Mouse (Mus musculus): ENCODE data around the gene Apoc2.

Apoc2 gene

GRCm38 (mm10) chr7:19678901-19679300 is 1.2 kb upstream of the Apoc2 start:
- no peak for DNase-seq (ENCODE audit: low spot score)

GRCm38 (mm10) chr7:19676662-19677061 is 1.1 kb downstream of the Apoc2 start:
- no peak for DNase-seq (ENCODE audit: low spot score)

GRCm38 (mm10) chr7:19675824-19676223 is 1.9 kb downstream of the Apoc2 start:
- DNase-seq (ENCODE audit: low spot score), result no peak

DNA sequence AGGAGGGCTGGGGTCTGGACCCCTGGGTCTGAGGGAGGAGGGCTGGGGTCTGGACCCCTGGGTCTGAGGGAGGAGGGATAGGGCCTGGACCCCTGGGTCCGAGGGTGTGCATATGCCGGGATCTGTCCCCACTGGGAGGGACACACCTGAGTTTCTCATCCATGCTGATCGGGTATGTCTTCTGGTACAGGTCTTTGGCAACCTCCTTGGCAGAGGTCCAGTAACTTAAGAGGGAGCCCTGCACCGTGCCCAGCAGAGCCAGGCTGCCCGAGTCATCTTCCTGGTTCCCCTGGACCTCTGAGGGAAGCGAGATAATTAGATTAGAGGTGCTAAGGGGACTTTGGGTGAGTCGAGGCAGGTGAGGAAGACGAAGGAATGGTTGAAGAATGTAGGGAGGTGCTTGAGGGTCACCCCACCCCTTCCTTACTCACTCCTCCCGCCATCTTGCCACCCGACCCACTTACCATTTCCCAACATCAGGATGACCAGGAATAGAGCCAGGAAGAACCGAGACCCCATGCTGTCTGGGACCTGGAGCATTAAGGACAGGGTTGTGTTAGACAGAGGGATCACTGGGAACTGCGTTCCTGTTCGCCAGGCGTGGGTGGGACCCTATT is 4.5 kb downstream of the Apoc2 start:
- no peak for DNase-seq (ENCODE audit: low spot score)

- DNase-seq (ENCODE audit: low spot score), result no peak
Observed at GRCm38 (mm10) chr7:19671511-19671910, 6.2 kb downstream of the Apoc2 start.

- peak; percentile 73 for DNase-seq (ENCODE audit: low spot score)
Observed at GRCm38 (mm10) chr7:19668947-19669721, 8.6 kb downstream of the Apoc2 start.

- DNase-seq (ENCODE audit: low spot score), result no peak
Observed at GRCm38 (mm10) chr7:19667434-19667833, 10.3 kb downstream of the Apoc2 start.

- DNase-seq (ENCODE audit: low spot score), result no peak
Observed at GRCm38 (mm10) chr7:19666750-19667149, 11.0 kb downstream of the Apoc2 start.

DNA sequence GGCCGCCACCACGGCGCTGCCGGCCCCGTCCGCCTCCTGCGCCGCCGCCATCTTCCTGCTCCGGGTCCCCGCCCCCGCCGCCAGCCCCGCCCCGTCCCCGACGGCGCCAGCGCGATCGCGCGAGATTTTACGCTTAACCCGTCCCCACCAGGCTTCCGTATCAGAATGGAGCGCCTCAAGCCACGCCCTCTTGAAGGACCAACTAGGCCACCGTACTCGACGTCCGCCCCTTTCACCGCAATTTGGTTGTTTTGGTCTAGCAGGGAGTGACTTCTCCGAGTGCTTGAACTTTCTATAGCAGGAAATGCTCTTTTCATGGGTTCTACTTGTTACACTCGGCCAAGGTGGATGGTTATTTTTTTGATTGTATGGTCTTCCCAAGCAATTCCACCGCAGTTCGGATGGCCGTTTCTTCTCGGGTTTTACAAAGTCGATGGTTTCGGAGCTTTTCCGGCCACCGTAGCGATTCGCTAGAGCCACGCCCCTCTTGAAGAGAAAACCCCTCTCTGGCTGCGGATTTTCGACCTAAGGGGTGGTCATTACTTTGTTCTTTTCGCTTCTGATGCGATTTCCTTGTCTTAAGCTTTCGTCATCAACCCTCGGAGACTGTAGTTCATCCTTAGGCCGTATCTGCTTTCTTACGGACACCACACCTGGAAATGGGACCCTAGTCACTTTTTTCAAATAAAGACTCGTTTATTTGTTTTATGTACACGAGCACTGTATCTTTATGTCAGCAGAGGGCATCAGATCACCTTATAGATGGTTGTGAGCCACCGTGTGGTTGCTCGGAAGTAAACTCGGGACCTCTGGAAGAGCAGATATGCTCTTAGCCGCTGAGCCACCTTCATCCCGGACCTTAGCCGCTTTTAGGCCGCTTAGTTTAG is 12.5 kb downstream of the Apoc2 start, which contains the start of gene Clptm1:
Gene Clptm1, minus strand, starts transcription at position 79 of the 887 bp plus-strand sequence.
- peak; percentile 96 for DNase-seq (ENCODE audit: low spot score)

DNA sequence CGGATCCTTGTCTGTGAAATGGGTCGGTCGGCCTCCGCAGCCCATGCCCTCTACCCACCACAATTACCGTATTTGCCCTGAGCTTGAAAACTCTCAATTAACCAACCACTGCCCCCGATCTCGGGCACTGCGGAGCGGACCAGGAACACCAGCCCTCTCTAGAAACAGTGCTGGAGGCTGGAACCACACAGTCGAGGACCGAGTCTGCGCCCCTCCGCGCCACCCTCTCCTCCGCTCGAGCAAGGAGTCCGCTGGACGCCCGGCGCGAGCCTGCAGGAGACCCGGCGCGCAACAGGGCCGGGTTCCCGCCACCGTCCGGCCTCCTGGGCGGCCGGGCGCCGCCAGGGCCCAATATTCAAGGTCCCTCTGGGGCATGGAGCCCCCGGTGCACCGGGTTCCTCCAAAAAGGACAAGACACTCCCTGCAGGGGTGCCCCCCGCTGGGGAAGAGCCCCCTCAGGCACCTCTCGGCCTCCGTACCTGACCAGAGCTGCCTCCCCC is 13.2 kb downstream of the Apoc2 start:
- DNase-seq (ENCODE audit: low spot score), result no peak

- peak; percentile 17 for DNase-seq (ENCODE audit: low spot score)
Observed at GRCm38 (mm10) chr7:19663940-19664339, 13.8 kb downstream of the Apoc2 start.

- DNase-seq (ENCODE audit: low spot score), result no peak
Observed at GRCm38 (mm10) chr7:19652614-19653013, 25.1 kb downstream of the Apoc2 start.

DNA sequence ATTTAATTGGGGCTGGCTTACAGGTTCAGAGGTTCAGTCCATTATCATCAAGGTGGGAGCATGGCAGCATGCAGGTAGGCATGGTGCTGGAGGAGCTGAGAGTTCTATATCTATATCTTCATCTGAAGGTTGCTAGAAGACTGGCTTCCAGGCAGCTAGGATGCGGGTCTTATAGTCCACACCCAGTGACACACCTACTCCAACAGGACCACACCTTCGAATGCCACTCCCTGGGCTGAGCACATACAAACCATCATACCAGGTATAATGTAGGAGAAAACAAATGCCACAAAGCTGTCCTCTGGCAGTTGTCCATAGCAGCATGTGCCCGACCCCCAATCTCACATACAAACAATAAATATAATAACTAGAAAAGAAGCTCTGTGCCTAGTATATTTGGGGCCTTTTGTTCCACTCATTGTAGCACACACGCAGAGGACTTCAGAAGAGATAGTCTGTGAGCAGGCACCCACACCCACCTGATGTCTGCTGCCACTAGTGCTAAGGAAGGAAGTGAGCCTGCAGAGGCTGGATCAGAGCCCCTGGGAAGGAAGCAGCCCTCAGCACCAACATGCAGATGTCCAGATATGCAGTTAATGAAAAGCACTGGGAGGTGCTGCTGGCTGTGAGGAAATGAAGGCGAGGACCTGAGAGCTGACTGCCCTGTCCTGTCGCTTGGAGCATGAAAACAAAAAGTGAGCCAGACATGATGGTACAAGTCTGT is 26.5 kb downstream of the Apoc2 start:
- no peak for DNase-seq (ENCODE audit: low spot score)

GRCm38 (mm10) chr7:19641223-19641622 is 36.5 kb downstream of the Apoc2 start:
- DNase-seq (ENCODE audit: low spot score), result no peak

GRCm38 (mm10) chr7:19635074-19635827 is 42.5 kb downstream of the Apoc2 start:
- DNase-seq (ENCODE audit: low spot score), result no peak

DNA sequence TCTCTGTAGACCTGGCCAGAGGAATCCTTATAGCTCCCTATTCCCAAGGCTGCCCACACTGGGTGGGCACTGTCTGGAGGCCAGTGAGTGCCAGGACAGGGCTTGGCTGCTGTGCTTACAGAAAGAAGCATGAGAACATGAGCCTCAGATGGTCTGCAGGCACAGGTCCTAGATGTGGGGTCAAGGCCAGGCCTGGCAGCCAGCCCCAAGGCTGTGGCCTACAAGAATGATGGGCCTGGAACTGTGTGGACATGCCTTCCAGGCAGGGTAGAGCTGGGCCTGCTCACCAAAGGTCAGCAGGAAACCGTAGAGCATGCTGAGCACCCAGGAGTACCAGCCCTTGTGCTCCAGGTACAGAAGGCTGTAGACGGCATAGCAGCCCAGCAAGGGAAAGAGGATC is 43.1 kb downstream of the Apoc2 start:
- no peak for DNase-seq (ENCODE audit: low spot score)

- no peak for DNase-seq (ENCODE audit: low spot score)
Observed at GRCm38 (mm10) chr7:19633855-19634254, 43.9 kb downstream of the Apoc2 start.

- DNase-seq (ENCODE audit: low spot score), result no peak
Observed at GRCm38 (mm10) chr7:19633197-19633596, 44.5 kb downstream of the Apoc2 start.

GRCm38 (mm10) chr7:19632720-19633119 is 45.0 kb downstream of the Apoc2 start:
- no peak for DNase-seq (ENCODE audit: low spot score)

GRCm38 (mm10) chr7:19632275-19632674 is 45.5 kb downstream of the Apoc2 start:
- no peak for DNase-seq (ENCODE audit: low spot score)

GRCm38 (mm10) chr7:19629361-19629734 is 48.4 kb downstream of the Apoc2 start, which contains the start of gene Relb:
Gene Relb, minus strand, starts transcription at chr7:19629438.
- DNase-seq (ENCODE audit: low spot score), result peak; percentile 79
